14 mouse cellular contexts compared by ENCODE assay signal in genomic region chr11:115753485-115753884, GRCm38 (mm10).
"Had no signal": no experiment of that assay in that cellular context is flagged by ENCODE, and none has a peak within 500 bp of the region (broad histone marks: within the 10 kb centered on the region; RNA-seq: fewer than 3 reads in every experiment).

No protein-coding gene starts in this region.

- H3K27ac ChIP-seq: left cerebral cortex, adult 2 months; limb, embryonic 15.5 days; liver, embryonic 14.5 days; neural tube, embryonic 12.5 days had no signal

- H3K4me1 ChIP-seq: limb, embryonic 15.5 days had no signal

- H3K4me2 ChIP-seq: limb, embryonic 15.5 days; lung, embryonic 14.5 days; neural tube, embryonic 12.5 days had no signal

- H3K9me3 ChIP-seq: limb, embryonic 15.5 days; midbrain, embryonic 10.5 days; neural tube, embryonic 12.5 days had no signal

- DNase-seq: kidney, postnatal 14 days; lung, embryonic 14.5 days; lung, postnatal 10 days; lung, postnatal 4 days; midbrain, embryonic 14.5 days; spleen, adult 18-20 months; thymus, adult 2 months; thymus, postnatal 25 days had no signal

- H3K4me3 ChIP-seq: left cerebral cortex, adult 2 months; limb, embryonic 15.5 days; midbrain, embryonic 10.5 days; myocyte; neural tube, embryonic 12.5 days had no signal

- H3K9ac ChIP-seq: limb, embryonic 15.5 days; liver, embryonic 14.5 days; lung, embryonic 14.5 days; neural tube, embryonic 12.5 days had no signal

- H3K27me3 ChIP-seq: limb, embryonic 15.5 days; neural tube, embryonic 12.5 days had no signal

- H3K36me3 ChIP-seq: limb, embryonic 15.5 days; midbrain, embryonic 10.5 days; neural tube, embryonic 12.5 days had no signal
